Mouse (Mus musculus) T-cell, adult 2 months (primary cell): ENCODE measurements around the gene Cplx2.
A peak's percentile ranks its signal among the peaks of the same experiment; 100 is the strongest.

Experiments used
- DNase-seq: peaks from one replicate; pipeline ENCODE4 v3.0.0; 2022; ENCODE audit warnings: low spot score

Cplx2 gene

GRCm38 (mm10) chr13:54367758-54368157, 3.4 kb upstream of the Cplx2 start:
- no peak for DNase-seq

DNA sequence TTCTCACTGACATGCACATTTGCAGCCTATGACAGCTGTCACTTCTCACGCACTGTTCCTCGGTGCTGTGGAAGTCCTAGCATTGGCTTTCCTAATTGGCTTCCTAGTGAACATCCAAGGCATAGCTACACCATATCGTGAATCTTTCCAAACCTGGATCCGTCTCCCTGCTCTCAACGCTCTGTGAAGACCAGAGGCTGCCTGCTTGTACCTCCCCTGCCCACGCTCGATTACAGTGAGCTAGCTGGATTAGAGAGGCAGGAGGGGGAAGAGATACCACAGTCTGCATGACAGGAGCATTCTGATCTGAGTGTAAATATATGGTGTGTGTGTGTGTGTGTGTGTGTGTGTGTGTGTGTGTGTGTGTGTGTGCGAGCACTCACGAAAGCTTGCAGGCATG, 3.0 kb upstream of the Cplx2 start:
- no peak for DNase-seq

DNA sequence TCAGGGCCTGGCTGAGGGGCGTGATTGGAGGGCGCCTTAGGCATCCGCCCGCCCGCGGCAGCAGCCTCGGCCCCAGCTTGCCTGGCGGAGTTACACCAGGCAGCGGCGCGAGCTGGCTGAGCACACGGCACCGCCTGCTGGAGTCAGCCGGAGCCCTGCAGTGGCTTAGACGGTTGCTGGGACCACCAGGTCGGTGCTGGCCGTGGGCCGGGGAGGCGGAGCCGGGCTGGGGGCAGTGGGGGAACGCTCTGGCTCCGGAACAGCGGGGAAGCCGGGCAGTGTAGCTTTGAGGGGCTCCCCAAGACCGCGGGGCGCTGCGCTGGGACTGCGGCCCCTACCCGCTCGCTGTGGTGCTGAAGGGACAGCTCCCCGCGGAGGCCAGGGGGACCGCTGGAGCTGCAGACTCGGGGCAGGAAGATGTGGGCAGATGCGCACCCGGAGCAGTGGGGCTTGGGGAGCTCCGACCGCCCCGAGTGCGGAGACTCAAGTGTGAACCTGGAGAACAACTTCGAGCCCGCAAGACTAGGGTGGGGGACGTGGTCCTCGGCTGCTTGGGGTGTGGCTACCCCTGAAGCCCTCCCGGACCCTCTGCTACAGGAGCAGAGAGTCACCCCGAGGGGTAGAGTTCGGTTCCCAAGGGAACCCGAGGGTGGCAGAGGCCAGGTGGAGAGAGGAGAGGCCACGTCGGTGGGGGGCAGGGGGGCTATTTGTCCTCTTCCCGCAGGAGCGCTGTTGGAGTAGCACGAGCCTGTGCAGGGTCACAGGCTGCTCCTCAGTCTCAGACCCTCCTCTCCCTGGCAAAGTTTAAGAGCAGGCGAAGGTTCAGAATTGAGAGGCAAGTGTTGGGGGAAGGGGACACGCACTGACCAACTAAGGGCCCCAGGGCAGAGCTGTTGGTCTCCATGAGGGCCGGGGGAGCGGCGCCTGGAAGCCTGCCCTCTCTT, 510 bp downstream of the Cplx2 start:
- peak; percentile 31 for DNase-seq

GRCm38 (mm10) chr13:54372665-54373064, 1.5 kb downstream of the Cplx2 start:
- DNase-seq, result no peak

- no peak for DNase-seq
Measured at GRCm38 (mm10) chr13:54374106-54374706, 3.1 kb downstream of the Cplx2 start.

DNA sequence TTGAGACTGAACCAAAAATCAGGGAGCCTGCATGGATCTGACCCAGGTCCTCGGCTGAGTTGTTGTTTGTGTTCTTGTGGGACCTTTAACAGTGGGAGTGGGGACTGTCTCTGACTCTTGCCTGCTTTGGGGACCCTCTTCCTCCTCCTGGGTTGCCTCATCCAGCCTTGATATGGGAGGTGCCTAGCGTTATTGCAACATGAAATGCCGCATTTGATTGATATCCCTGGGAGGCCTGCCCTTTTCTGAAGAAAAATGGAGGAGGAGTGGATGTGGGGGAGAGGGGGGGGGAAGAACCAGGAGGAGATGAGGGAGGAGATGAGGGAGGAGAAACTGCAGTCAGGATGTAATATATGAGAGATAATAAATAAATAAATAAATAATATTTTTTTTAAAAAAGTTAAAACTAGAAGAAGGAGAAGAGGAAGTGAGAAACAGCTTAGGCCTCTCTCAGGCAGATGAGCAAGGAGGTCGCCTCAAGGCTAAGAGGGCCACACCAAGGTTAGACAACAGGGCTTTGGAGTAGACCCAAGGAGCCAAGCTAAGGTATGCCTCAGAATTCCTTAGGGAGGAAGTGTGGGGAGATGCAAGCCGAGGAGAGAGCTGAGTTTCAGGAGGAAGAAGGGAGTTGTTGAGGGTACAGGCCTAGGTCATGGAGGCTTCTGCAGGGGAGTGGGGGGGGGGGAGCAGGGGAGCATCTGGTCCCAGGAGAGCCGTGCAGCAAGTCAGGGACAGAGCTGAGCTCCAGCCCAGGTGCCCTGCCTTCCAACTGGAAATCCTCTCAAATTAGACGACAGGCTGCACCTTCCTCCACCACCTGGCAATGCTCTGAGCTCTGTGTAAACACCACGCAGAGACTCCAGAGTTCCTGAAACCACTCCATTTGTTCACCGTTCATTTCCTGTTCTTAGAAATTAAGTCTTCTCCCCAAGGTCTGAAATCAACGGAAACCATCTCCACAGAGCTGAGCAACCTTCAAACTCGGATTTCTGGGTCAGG, 4.6 kb downstream of the Cplx2 start:
- DNase-seq, result no peak

- DNase-seq, result no peak
Measured at GRCm38 (mm10) chr13:54376736-54377135, 5.6 kb downstream of the Cplx2 start.

GRCm38 (mm10) chr13:54378051-54378450, 6.9 kb downstream of the Cplx2 start:
- no peak for DNase-seq

GRCm38 (mm10) chr13:54380421-54380820, 9.3 kb downstream of the Cplx2 start:
- DNase-seq, result no peak

GRCm38 (mm10) chr13:54381396-54381795, 10.2 kb downstream of the Cplx2 start:
- no peak for DNase-seq

- no peak for DNase-seq
Measured at GRCm38 (mm10) chr13:54383531-54383930, 12.4 kb downstream of the Cplx2 start.

DNA sequence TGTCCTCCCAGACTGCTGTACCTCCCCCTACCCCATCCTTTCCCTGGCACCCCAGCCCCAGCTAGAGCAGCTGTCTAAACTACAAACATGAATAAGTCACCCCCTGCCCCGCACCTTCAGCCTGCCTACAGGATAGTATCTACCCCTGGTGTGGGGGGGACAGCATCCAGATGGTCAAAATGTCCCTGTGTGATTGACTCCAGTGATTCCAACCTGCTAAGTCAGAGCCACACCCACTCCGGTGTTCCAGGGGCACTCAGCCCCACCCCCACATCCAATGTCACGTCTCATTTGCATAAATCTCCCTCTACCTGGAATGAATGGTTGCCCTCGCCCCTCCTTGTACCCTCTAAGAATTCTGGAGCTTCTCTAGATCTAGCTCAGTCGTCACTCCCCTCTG, 13.4 kb downstream of the Cplx2 start:
- DNase-seq, result no peak

- DNase-seq, result no peak
Measured at GRCm38 (mm10) chr13:54385008-54386004, 14.2 kb downstream of the Cplx2 start.

DNA sequence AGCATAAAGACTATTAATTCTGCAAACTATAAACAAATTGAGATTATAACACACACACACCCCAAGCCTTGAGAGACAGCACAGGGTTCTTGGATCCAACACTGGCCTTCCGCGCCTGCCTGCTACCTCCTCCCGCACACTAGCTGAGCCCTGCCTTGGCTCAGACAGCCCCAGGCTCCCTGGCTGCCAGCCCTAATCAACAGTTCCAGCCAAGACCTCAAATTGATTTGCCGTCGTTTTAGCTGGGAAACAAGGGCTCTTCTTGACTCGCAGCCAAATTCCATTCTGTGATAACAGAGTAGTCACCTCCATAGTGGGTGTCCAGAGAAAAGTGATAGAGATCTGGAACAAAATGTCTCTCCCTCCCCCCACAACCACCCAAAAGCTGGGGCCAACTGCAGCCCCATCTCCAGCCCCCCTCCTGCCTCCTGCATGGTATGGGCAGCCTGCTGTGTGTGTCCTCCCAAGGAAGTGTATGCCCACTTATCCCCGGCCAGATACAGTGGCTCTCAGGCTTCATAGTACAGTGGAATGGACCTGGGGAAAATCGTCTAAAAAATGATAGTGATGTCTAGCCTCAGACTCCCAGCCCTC, 18.9 kb downstream of the Cplx2 start:
- no peak for DNase-seq

GRCm38 (mm10) chr13:54390565-54391013, 19.4 kb downstream of the Cplx2 start:
- no peak for DNase-seq

DNA sequence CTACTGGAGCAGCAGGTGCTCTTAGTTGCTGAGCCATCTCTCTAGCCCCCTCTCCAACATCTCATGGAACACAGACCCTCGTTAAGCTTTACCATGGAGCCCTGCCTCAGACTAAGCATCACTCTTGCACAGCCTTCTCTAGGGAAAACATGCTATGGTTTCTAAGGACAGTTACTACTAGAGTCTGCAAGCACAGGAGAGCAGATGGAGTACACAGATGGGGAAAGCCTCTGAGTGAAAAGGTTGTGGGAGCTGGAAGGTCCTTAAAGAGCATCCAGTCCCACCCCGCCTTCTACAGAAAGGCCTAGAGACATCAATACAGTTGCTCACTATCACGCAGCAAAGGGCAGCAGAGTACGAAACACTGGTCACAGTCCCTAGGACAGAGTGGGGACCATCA, 20.2 kb downstream of the Cplx2 start:
- no peak for DNase-seq

DNA sequence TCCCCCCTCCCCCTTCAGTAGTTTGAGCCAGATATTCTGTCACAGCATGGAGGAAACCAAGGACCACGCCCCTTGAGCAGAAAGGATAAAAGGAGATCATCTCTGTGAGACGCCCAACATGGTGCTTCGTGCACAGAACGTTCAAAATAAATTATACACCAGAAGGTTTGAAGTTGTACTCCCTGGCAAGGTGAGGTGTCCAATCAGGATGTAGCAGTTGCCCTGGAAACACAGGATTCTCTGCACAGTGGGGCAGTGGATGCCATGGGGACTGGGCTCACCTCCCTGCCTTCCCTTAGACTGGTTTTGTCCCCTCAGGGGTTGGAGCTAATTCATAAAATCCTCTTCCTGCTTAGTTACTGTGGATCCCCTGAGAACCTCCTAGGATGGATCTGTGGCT, 25.9 kb downstream of the Cplx2 start:
- DNase-seq, result no peak

- no peak for DNase-seq
Measured at GRCm38 (mm10) chr13:54400565-54401179, 29.5 kb downstream of the Cplx2 start.

- DNase-seq, result no peak
Measured at GRCm38 (mm10) chr13:54401180-54401569, 30.0 kb downstream of the Cplx2 start.

DNA sequence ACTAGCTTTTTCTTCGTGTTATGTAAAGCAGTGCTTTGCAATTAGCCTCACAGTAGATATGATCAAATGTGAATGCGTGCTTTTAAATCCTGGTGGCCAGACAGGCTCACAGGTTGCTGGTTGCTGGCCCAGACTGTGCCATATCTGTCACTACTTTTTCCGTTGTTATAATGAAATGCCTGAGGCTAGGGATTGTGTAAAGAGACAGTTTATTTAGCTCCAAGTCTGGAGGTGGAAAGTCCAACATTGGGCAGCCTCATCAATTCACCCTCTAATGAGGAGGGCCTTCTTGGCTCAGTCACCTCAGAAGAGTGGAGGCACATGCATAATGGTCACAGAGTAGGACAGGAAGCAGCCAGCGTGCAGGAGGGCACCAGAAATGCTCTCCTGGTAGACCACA, 31.2 kb downstream of the Cplx2 start:
- DNase-seq, result no peak
